Mouse (Mus musculus): Measurements from ENCODE around the gene Ccdc85c. TPM values are rescaled to one million over a fixed set of nuclear protein-coding genes. Genes with fewer than 3 reads are reported as not detected.
A peak's percentile ranks its signal among the peaks of the same experiment; 100 is the strongest.

Ccdc85c gene
- polyA plus RNA-seq, 1 experiment, result 22.5 TPM

DNA sequence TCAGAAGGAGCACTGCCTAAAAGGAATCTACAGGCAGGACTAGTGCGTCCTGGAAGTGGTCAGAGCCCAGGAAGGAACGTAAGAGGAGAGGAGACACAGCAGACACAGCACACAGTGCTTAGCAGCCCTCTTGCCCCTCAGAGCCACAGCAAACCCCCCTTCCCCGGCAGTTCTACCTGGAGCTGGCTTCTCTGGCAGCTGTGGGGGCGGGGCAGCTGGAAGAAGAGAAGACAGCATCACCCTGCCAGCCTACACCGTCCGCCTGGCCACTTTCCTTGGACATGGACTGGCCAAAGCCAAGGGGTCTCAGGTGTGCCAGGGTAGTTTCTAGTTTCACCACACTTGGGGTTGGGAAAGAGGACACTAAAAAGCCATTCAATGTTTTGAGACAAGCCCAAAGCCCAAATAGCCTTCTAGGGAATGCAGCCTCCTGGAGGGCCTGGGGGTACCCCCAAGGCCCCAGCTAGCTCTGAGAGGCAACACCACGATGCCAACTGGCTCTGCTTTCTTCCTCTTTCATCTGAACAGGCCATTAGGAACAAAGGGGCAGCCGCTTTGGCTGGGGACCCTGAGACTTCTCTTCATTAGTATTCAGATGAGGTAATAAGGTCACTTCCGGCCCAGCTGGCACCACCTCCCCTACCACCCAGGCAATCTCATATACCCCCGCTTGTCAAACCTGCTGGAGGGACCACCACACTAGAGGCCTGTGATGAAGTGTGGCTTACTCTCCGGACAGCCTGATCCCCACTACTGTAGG, 58.4 kb downstream of the Ccdc85c start:
- TF ChIP-seq CTCF (IDR thresholded peaks at IDR 0.05; ENCODE audit: insufficient read depth, low read length), result no peak
- no peak for TF ChIP-seq POLR2A (IDR thresholded peaks at IDR 0.05; ENCODE audit: borderline replicate concordance, extremely low read depth, low read depth, low read length)
- Histone ChIP-seq H3K4me3 (replicated peaks; ENCODE audit: extremely low read depth, low read depth, low read length) (no peak overlapping the region), H3K4me1 (ENCODE audit: control insufficient read depth, insufficient read depth, low read length) (peaks cover 7% of the 10 kb centered on the region)
- DNase-seq, result no peak
- 75% methylated on average over 11 of the region's 11 CpGs for WGBS

DNA sequence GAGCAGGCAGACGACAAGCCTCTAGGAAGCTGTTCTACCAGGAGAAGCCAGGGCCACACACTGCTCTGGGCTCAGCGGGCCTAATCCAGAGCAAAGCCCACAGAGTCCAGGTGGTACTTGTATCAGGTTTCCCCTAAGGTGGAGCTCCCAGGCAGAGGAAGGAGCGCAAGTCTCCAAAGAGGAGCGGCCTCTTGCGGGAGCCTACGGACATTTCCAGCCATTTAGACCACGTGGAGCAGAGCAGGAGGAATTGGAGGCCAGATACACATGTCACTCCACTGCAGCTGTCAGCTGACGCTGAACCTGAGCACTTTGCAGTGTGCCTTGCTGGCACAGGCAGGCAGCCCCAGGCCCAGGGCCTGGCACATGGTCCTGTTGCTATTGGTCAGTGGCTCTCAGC, 60.1 kb downstream of the Ccdc85c start:
- no peak for DNase-seq
- no peak overlapping the region for H3K4me3 ChIP-seq (replicated peaks; ENCODE audit: extremely low read depth, low read depth, low read length)
- TF ChIP-seq CTCF (IDR thresholded peaks at IDR 0.05; ENCODE audit: insufficient read depth, low read length), result no peak
- no peak for TF ChIP-seq POLR2A (IDR thresholded peaks at IDR 0.05; ENCODE audit: borderline replicate concordance, extremely low read depth, low read depth, low read length)
- H3K4me1 ChIP-seq (ENCODE audit: control insufficient read depth, insufficient read depth, low read length), result peaks cover 7% of the 10 kb centered on the region
- 68% methylated on average over 8 of the region's 8 CpGs for WGBS

DNA sequence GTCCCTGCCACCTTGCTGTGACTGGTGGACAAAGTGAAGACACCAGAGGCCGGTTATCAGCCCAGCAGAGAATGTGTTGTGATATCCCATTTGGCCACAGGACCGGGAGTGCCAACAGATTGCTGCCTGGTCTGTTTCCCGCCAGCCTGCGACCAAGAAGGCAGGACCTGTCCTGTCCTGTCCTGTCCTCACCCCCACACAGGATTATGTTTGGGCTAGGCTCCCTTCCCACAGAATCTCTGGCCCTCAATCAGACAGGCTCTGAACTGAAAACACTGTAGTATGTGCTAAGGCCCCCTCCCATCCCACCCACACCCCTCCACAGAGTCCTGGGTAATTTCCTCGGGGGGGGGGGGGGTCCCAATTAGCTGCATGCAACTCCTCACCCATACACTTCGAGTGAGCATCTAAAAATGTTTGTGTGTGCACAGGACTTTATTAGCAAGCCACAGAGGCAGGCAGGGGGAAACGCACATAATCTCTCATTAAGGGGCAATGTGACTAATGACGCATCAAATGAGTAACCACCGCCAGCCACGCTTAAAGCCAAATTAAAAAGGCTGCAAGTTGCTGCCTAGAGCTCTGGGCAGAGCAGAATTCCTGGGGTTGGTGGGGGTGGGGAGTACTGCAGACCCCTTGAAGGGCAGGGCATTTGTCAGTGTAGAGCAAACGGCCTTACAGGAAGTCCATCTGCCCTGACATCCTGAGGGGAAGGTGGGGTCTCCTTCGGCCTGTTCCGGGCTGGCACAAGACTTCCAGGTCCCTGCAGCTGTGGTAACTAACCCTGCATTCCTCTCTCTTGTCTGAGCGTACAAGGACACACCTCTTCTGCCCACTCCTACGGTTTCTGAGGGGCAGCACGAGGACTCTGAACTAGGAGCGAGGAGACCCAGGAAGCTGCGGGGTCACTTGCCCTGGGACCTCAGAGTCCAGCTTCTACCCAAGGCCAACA, 61.9 kb downstream of the Ccdc85c start:
- 44% methylated on average over 18 of the region's 18 CpGs for WGBS
- no peak overlapping the region for H3K4me3 ChIP-seq (replicated peaks; ENCODE audit: extremely low read depth, low read depth, low read length)
- TF ChIP-seq POLR2A (IDR thresholded peaks at IDR 0.05; ENCODE audit: borderline replicate concordance, extremely low read depth, low read depth, low read length), result no peak
- TF ChIP-seq CTCF (IDR thresholded peaks at IDR 0.05; ENCODE audit: insufficient read depth, low read length), result no peak
- DNase-seq, result no peak
- peaks cover 7% of the 10 kb centered on the region for H3K4me1 ChIP-seq (ENCODE audit: control insufficient read depth, insufficient read depth, low read length)

DNA sequence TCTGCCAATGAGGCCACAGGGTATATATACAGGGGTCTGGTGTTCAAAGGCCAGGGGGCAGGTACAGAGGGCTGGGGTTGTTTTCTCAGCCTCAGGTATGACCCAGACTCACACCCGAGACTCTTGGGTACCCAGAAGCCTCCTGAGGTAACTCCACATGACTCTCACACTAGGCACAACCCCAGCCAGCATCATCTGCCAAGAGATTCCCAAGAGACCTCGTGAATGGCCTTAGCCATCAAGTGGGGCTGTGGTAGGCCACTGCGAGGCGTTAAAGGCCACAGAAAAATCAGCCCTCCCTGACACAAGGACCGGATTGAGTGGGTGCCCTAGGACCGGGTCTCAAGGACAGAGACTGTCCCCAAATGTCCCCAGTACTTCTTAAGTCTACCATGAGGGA, 62.7 kb downstream of the Ccdc85c start:
- no peak for TF ChIP-seq POLR2A (IDR thresholded peaks at IDR 0.05; ENCODE audit: borderline replicate concordance, extremely low read depth, low read depth, low read length)
- no peak for TF ChIP-seq CTCF (IDR thresholded peaks at IDR 0.05; ENCODE audit: insufficient read depth, low read length)
- Histone ChIP-seq H3K4me1 (ENCODE audit: control insufficient read depth, insufficient read depth, low read length) (peaks cover 7% of the 10 kb centered on the region), H3K4me3 (replicated peaks; ENCODE audit: extremely low read depth, low read depth, low read length) (no peak overlapping the region)
- WGBS, result 81% methylated on average over 6 of the region's 6 CpGs
- DNase-seq, result no peak

DNA sequence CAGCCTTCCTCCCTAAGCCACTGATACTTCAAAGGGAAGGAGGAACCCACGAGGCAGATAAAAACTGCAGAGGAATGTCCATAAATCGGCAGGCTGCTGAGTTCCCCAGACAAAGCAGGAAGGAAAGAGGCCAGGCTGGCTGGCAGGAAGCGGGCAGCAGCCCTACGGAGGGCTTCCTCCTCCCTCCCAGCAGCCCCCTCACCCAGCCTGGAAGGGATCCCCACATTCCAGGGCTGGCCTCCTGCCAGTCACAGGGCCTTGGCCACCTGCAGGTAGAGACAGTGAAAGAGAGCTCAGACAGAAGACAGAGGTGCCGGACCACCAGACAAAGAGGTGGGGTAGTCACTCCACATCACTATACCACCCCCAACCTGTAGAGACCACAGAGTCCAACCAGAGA, 63.2 kb downstream of the Ccdc85c start:
- 34% methylated on average over 5 of the region's 5 CpGs for WGBS
- Histone ChIP-seq H3K4me1 (ENCODE audit: control insufficient read depth, insufficient read depth, low read length) (peaks cover 7% of the 10 kb centered on the region), H3K4me3 (replicated peaks; ENCODE audit: extremely low read depth, low read depth, low read length) (no peak overlapping the region)
- no peak for DNase-seq
- no peak for TF ChIP-seq POLR2A (IDR thresholded peaks at IDR 0.05; ENCODE audit: borderline replicate concordance, extremely low read depth, low read depth, low read length)
- no peak for TF ChIP-seq CTCF (IDR thresholded peaks at IDR 0.05; ENCODE audit: insufficient read depth, low read length)

DNA sequence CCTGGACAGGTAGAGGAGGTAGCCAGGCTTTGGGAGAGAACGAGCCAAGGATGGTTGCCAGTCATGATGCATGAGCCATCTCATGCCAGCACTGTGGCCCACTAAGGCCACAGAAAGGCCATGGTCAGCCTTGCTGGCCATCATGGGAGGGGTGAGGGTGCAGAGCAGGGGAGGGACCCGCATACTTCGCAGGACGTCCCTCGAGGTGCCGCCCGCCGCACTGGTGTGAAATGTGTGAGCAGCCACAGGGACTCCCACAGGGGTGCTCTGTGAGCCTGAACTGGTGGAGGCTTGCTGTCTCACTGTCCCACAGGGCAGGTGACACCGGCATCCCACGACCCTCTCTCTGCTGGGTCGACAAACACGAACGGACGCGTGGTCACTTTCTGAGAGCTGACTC, 64.6 kb downstream of the Ccdc85c start:
- no peak for DNase-seq
- no peak overlapping the region for H3K4me3 ChIP-seq (replicated peaks; ENCODE audit: extremely low read depth, low read depth, low read length)
- 90% methylated on average over 15 of the region's 15 CpGs for WGBS
- TF ChIP-seq CTCF (IDR thresholded peaks at IDR 0.05; ENCODE audit: insufficient read depth, low read length) (no peak), POLR2A (IDR thresholded peaks at IDR 0.05; ENCODE audit: borderline replicate concordance, extremely low read depth, low read depth, low read length) (no peak)
- H3K4me1 ChIP-seq (ENCODE audit: control insufficient read depth, insufficient read depth, low read length), result peaks cover 7% of the 10 kb centered on the region

DNA sequence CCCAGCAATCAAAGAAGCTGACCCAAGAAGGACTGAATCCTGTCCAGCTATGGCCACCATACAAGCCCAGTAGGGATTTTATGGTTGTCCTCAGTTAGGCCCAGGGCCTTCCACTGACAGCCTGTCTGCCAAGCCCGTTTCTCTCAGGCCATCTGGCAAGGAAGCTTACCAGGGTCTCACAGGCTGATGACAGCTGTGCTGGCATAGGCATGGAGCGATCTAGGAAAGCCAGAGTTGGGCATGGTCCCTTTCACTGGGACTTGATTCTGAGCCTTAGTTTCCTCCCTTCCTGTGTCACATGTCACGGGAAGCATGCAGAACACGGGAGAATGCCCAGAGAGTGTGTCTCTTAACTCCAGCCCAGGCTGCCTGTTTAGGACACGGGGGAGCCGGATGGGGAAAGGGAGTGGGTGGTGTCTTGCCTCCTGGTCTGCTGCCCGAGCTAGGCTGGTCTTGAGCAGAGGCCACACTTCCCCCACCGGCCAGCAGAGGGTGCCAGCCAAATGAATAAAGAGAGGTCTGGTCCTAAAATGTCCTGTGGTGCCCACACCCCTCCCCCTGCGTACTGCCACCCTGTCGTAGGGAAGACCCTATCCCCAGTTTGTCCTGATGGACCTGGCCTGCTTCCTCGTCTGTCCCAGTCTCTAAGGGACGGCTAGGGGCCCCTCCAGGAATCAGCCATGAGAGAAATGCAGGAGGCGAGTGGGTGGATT, 66.3 kb downstream of the Ccdc85c start:
- TF ChIP-seq POLR2A (IDR thresholded peaks at IDR 0.05; ENCODE audit: borderline replicate concordance, extremely low read depth, low read depth, low read length) (no peak), CTCF (IDR thresholded peaks at IDR 0.05; ENCODE audit: insufficient read depth, low read length) (peak; percentile 82)
- H3K4me3 ChIP-seq (replicated peaks; ENCODE audit: extremely low read depth, low read depth, low read length), result no peak overlapping the region
- DNase-seq, result peak; percentile 73
- 24% methylated on average over 13 of the region's 13 CpGs for WGBS
- H3K4me1 ChIP-seq (ENCODE audit: control insufficient read depth, insufficient read depth, low read length), result peaks cover 3% of the 10 kb centered on the region

DNA sequence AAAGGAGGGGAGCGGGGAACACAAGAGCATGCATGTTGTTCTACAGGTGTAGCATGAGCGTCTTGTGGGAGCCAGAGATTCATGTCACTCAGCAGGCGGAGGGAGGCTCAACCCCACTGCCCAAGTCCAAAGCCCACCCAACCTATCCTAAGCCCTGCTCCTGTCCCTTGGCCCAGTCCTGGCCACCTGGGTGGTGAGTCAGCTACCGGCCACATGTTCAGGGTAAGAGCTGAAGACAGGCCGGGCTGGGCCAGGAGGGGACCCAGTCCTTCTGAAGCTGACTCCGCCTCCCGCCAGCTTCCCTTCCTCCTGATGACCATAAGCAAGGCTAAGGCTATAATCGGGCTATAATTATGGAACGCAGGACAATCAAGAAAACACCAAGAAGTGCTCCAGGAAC, 67.0 kb downstream of the Ccdc85c start:
- peaks cover 3% of the 10 kb centered on the region for H3K4me1 ChIP-seq (ENCODE audit: control insufficient read depth, insufficient read depth, low read length)
- WGBS, result 94% methylated on average over 9 of the region's 9 CpGs
- no peak for TF ChIP-seq CTCF (IDR thresholded peaks at IDR 0.05; ENCODE audit: insufficient read depth, low read length)
- TF ChIP-seq POLR2A (IDR thresholded peaks at IDR 0.05; ENCODE audit: borderline replicate concordance, extremely low read depth, low read depth, low read length), result no peak
- no peak overlapping the region for H3K4me3 ChIP-seq (replicated peaks; ENCODE audit: extremely low read depth, low read depth, low read length)
- no peak for DNase-seq

DNA sequence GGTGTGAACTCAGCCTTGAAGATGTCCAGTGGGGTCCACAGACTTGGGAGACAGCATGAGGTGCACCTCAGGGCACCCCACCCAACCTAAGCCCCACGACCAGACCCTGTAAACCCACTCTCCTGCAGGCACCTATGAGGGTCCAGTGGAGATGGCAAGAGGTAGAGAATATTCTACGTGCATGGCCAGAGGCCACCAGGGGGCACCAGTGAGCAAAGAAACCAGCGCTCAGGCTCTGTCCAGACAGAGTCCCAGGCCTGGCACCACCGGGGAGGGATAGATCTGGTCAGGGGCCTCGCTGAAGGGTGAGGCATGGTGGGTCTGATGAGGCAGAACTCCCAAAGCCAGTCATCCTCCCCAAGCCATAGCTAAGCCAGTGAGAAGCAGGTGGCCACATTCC, 68.6 kb downstream of the Ccdc85c start:
- Histone ChIP-seq H3K4me3 (replicated peaks; ENCODE audit: extremely low read depth, low read depth, low read length) (no peak overlapping the region), H3K4me1 (ENCODE audit: control insufficient read depth, insufficient read depth, low read length) (peaks cover 3% of the 10 kb centered on the region)
- WGBS, result 5% methylated on average over 5 of the region's 5 CpGs
- DNase-seq, result peak; percentile 76
- TF ChIP-seq CTCF (IDR thresholded peaks at IDR 0.05; ENCODE audit: insufficient read depth, low read length) (peak; percentile 78), POLR2A (IDR thresholded peaks at IDR 0.05; ENCODE audit: borderline replicate concordance, extremely low read depth, low read depth, low read length) (no peak)
